Mouse (Mus musculus) heart, postnatal 4 days (tissue): ENCODE measurements around the gene Rbp1. TPM values are rescaled to one million over a fixed set of nuclear protein-coding genes. Genes with fewer than 3 reads are reported as not detected.

ENCODE experiments used
- DNase-seq: peaks from one replicate; pipeline ENCODE4 v3.0.0; 2021
- total RNA-seq, 2 experiments: library from RNA; stranded (reverse); gene quantifications; 2 replicates each; pipeline ENCODE4 v1.2.3; 2021

Rbp1 gene
- 10 to 100 TPM; 22.3 to 23.2 TPM for total RNA-seq

GRCm38 (mm10) chr9:98422656-98423055 lies at the start of gene Rbp1:
Rbp1 (plus strand) TSS chr9:98422961.
- DNase-seq = no peak

GRCm38 (mm10) chr9:98373358-98373757 lies 49.4 kb upstream of the Rbp1 start:
- no peak for DNase-seq

GRCm38 (mm10) chr9:98374897-98375296 lies 47.9 kb upstream of the Rbp1 start:
- DNase-seq = no peak

- no peak for DNase-seq
These were observed 47.2 kb upstream of the Rbp1 start for GRCm38 (mm10) chr9:98375329-98376170.

GRCm38 (mm10) chr9:98379736-98380135 lies 43.0 kb upstream of the Rbp1 start:
- no peak for DNase-seq

- DNase-seq = no peak
These were observed 42.2 kb upstream of the Rbp1 start for GRCm38 (mm10) chr9:98380593-98380992.

GRCm38 (mm10) chr9:98387741-98388632 lies 34.8 kb upstream of the Rbp1 start:
- DNase-seq = no peak

- no peak for DNase-seq
These were observed 34.2 kb upstream of the Rbp1 start for GRCm38 (mm10) chr9:98388633-98388965.

GRCm38 (mm10) chr9:98393496-98393895 lies 29.3 kb upstream of the Rbp1 start:
- DNase-seq = no peak

- DNase-seq = no peak
These were observed 25.6 kb upstream of the Rbp1 start for GRCm38 (mm10) chr9:98397211-98397610.

GRCm38 (mm10) chr9:98397866-98398265 lies 24.9 kb upstream of the Rbp1 start:
- no peak for DNase-seq

- no peak for DNase-seq
These were observed 22.4 kb upstream of the Rbp1 start for GRCm38 (mm10) chr9:98400185-98400894.

GRCm38 (mm10) chr9:98401611-98402010 lies 21.1 kb upstream of the Rbp1 start:
- no peak for DNase-seq

GRCm38 (mm10) chr9:98407771-98408170 lies 15.0 kb upstream of the Rbp1 start:
- DNase-seq = no peak

- peak; percentile 84 for DNase-seq
These were observed 13.6 kb upstream of the Rbp1 start for GRCm38 (mm10) chr9:98409137-98409536.

- DNase-seq = no peak
These were observed 7.3 kb upstream of the Rbp1 start for GRCm38 (mm10) chr9:98415427-98415826.

- peak; percentile 61 for DNase-seq
These were observed 4.8 kb upstream of the Rbp1 start for GRCm38 (mm10) chr9:98417919-98418318.

GRCm38 (mm10) chr9:98418346-98418745 lies 4.4 kb upstream of the Rbp1 start:
- no peak for DNase-seq

- no peak for DNase-seq
These were observed 2.1 kb upstream of the Rbp1 start for GRCm38 (mm10) chr9:98420666-98421065.

GRCm38 (mm10) chr9:98421903-98422302 lies 858 bp upstream of the Rbp1 start:
- no peak for DNase-seq

GRCm38 (mm10) chr9:98423691-98424090 lies 930 bp downstream of the Rbp1 start:
- no peak for DNase-seq

GRCm38 (mm10) chr9:98424291-98424690 lies 1.5 kb downstream of the Rbp1 start:
- DNase-seq = no peak

- peak; percentile 71 for DNase-seq
These were observed 2.0 kb downstream of the Rbp1 start for GRCm38 (mm10) chr9:98424725-98425210.
